Mouse (Mus musculus): ENCODE results near the gene Zfp385a.

Zfp385a gene

GRCm38 (mm10) chr15:103339961-103340337 lies at the start of gene Zfp385a:
Gene Zfp385a, minus strand, starts transcription at chr15:103340093.
- no peak for DNase-seq (ENCODE audit: low spot score)

- DNase-seq (ENCODE audit: low spot score), result no peak
Observed at GRCm38 (mm10) chr15:103388556-103389145, 48.8 kb upstream of the Zfp385a start.

- DNase-seq (ENCODE audit: low spot score), result no peak
Observed at GRCm38 (mm10) chr15:103383771-103384488, 44.0 kb upstream of the Zfp385a start.

GRCm38 (mm10) chr15:103382795-103383406 lies 43.0 kb upstream of the Zfp385a start:
- peak; percentile 53 for DNase-seq (ENCODE audit: low spot score)

GRCm38 (mm10) chr15:103382075-103382474 lies 42.2 kb upstream of the Zfp385a start:
- DNase-seq (ENCODE audit: low spot score), result no peak

GRCm38 (mm10) chr15:103378665-103379356 lies 38.9 kb upstream of the Zfp385a start:
- no peak for DNase-seq (ENCODE audit: low spot score)

GRCm38 (mm10) chr15:103377752-103378664 lies 38.1 kb upstream of the Zfp385a start:
- DNase-seq (ENCODE audit: low spot score), result no peak

- DNase-seq (ENCODE audit: low spot score), result no peak
Observed at GRCm38 (mm10) chr15:103376837-103377269, 37.0 kb upstream of the Zfp385a start.

- no peak for DNase-seq (ENCODE audit: low spot score)
Observed at GRCm38 (mm10) chr15:103375112-103375800, 35.4 kb upstream of the Zfp385a start.

- no peak for DNase-seq (ENCODE audit: low spot score)
Observed at GRCm38 (mm10) chr15:103372461-103372860, 32.6 kb upstream of the Zfp385a start.

GRCm38 (mm10) chr15:103371741-103372140 lies 31.8 kb upstream of the Zfp385a start:
- no peak for DNase-seq (ENCODE audit: low spot score)

GRCm38 (mm10) chr15:103371208-103371607 lies 31.3 kb upstream of the Zfp385a start:
- no peak for DNase-seq (ENCODE audit: low spot score)

GRCm38 (mm10) chr15:103370462-103370861 lies 30.6 kb upstream of the Zfp385a start:
- no peak for DNase-seq (ENCODE audit: low spot score)

- DNase-seq (ENCODE audit: low spot score), result no peak
Observed at GRCm38 (mm10) chr15:103369123-103369522, 29.2 kb upstream of the Zfp385a start.

- no peak for DNase-seq (ENCODE audit: low spot score)
Observed at GRCm38 (mm10) chr15:103368179-103368940, 28.5 kb upstream of the Zfp385a start.

- peak; percentile 74 for DNase-seq (ENCODE audit: low spot score)
Observed at GRCm38 (mm10) chr15:103366376-103367149, 26.7 kb upstream of the Zfp385a start, which contains the start of gene Itga5. Gene Itga5, minus strand, starts transcription at chr15:103366763.

- no peak for DNase-seq (ENCODE audit: low spot score)
Observed at GRCm38 (mm10) chr15:103365471-103366375, 25.8 kb upstream of the Zfp385a start.

GRCm38 (mm10) chr15:103364761-103365160 lies 24.9 kb upstream of the Zfp385a start:
- no peak for DNase-seq (ENCODE audit: low spot score)

Data from ovary, adult 18-20 months (tissue).